Mouse (Mus musculus) hindbrain, embryonic 10.5 days (tissue): Measurements from ENCODE around the gene Tnfsf13. TPM values are rescaled to one million over a fixed set of nuclear protein-coding genes. Genes with fewer than 3 reads are reported as not detected.

Experiments used
- DNase-seq: peaks from one replicate; pipeline ENCODE4 v3.0.0-alpha.2; 2017; ENCODE audit warnings: low spot score
- H3K27ac ChIP-seq: fragments of 300-500 bp; sonication (generic); 2 replicates; pipeline ENCODE4 v1.5.1; 2016; ENCODE audit warnings: mild to moderate bottlenecking, moderate library complexity
- H3K27me3 ChIP-seq: fragments of 300-500 bp; sonication (generic); 2 replicates; pipeline ENCODE4 v1.6.1; 2016; ENCODE audit warnings: mild to moderate bottlenecking; ENCODE audit not compliant: poor library complexity, insufficient read depth, severe bottlenecking
- H3K36me3 ChIP-seq: fragments of 300-500 bp; sonication (generic); 2 replicates; pipeline ENCODE4 v1.6.1; 2016; ENCODE audit warnings: mild to moderate bottlenecking, moderate library complexity
- H3K4me1 ChIP-seq: fragments of 300-500 bp; sonication (generic); replicated peaks from 2 replicates; pipeline ENCODE4 v1.6.1; 2016; ENCODE audit warnings: mild to moderate bottlenecking
- H3K4me3 ChIP-seq: fragments of 300-500 bp; sonication (generic); 2 replicates; pipeline ENCODE4 v1.5.1; 2016; ENCODE audit warnings: mild to moderate bottlenecking, moderate library complexity
- H3K9me3 ChIP-seq: fragments of 300-500 bp; sonication (generic); 2 replicates; pipeline ENCODE4 v1.6.1; 2016; ENCODE audit warnings: mild to moderate bottlenecking, moderate library complexity
- WGBS: fragments of 180-500 bp; shearing (Covaris S2); methylation state at CpG from one replicate; pipeline ENCODE4 v1.1.7; 2016; 5-methylcytosine and 5-hydroxymethylcytosine counted together
- polyA plus RNA-seq: library from polyadenylated mRNA; unstranded; fragments of >200 nt; fragmentation: Nextera tagmentation; extraction: Ambion mirVana; gene quantifications from 2 replicates; pipeline ENCODE4 v1.2.1, GENCODE M21; 2016

Gene Tnfsf13
- polyA plus RNA-seq, 1 experiment from 2014 or later, result 0.30 TPM

DNA sequence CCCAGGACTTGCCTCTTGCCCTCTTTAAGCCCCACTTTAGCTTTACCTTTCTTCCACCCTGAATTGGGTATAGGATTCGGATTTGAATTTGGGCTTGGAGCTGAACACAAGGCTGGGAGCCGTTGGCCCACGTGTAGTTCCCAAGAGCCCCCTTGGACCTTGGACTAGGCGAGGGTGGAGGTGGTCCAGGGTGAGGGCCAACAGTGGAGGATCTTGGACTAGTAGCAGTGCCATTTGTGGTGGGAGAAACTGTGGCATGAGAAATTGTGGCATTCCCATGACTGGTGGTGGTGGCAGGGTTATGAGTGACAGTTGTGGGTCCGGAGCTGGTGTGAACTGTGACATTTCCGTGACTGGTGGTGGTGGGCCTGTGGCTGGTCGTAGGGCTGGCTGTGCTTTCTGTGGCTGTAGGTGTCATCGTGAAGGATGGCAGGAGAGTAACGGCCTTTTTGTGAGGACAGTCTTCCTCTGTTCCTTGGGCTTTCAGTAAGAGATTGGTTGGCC, 20.1 kb downstream of the Tnfsf13 start:
- 87% methylated on average over 9 of the region's 9 CpGs for WGBS
- peak overlapping the region; percentile 20 for H3K4me3 ChIP-seq
- no peak for DNase-seq
- H3K9me3 ChIP-seq, result no peaks in the 10 kb centered on the region
- peaks cover 41% of the 10 kb centered on the region for H3K4me1 ChIP-seq
- H3K27ac ChIP-seq, result no peak overlapping the region
- H3K36me3 ChIP-seq, result peaks cover 70% of the 10 kb centered on the region
- H3K27me3 ChIP-seq, result no peaks in the 10 kb centered on the region

DNA sequence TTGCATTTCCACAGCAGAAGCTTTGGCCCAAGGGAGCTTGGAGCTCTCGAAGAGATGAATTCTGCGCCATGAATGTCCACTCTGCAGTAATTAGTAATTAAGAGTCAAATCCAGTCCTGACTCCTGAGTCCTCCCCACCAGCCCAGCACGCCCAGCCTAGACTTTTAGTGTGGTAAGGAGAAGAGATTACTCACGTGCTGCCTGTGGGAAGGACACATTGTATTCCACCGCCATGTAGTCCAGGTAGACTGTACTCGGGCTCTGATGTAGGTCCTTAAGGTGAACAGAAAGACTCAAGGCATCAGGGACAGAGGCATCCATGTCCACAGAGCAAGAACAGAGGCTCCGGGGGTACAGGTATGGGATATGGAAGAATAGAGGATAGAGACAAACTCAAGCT, 20.7 kb downstream of the Tnfsf13 start:
- Histone ChIP-seq H3K27ac (no peak overlapping the region), H3K9me3 (no peaks in the 10 kb centered on the region), H3K36me3 (peaks cover 70% of the 10 kb centered on the region), H3K27me3 (no peaks in the 10 kb centered on the region), H3K4me1 (peaks cover 34% of the 10 kb centered on the region), H3K4me3 (peak overlapping the region; percentile 21)
- WGBS, result 94% methylated on average over 7 of the region's 7 CpGs
- no peak for DNase-seq

DNA sequence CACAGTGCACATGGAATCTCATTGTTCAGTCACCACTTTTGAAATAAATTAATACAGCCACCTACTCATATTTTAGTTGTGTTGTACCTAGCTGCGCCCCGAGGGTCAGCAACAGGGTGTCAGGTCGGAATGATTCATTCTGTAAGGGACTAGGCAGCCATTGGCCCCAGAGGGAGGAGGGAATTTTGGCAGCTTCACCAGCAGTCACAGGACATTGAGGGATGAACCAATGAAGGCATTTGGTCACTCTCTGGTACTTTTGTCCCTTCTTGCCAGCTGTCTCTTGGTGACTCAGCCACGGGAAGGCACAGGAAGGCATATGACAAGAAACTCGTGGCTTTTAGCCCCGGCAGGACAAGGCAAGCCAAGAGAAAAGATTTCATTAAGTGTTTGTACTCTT, 21.8 kb downstream of the Tnfsf13 start:
- 90% methylated on average over 6 of the region's 6 CpGs for WGBS
- Histone ChIP-seq H3K27ac (peak overlapping the region; percentile 95), H3K4me1 (peaks cover 26% of the 10 kb centered on the region), H3K27me3 (no peaks in the 10 kb centered on the region), H3K4me3 (no peak overlapping the region), H3K9me3 (no peaks in the 10 kb centered on the region), H3K36me3 (peaks cover 69% of the 10 kb centered on the region)
- DNase-seq, result no peak

DNA sequence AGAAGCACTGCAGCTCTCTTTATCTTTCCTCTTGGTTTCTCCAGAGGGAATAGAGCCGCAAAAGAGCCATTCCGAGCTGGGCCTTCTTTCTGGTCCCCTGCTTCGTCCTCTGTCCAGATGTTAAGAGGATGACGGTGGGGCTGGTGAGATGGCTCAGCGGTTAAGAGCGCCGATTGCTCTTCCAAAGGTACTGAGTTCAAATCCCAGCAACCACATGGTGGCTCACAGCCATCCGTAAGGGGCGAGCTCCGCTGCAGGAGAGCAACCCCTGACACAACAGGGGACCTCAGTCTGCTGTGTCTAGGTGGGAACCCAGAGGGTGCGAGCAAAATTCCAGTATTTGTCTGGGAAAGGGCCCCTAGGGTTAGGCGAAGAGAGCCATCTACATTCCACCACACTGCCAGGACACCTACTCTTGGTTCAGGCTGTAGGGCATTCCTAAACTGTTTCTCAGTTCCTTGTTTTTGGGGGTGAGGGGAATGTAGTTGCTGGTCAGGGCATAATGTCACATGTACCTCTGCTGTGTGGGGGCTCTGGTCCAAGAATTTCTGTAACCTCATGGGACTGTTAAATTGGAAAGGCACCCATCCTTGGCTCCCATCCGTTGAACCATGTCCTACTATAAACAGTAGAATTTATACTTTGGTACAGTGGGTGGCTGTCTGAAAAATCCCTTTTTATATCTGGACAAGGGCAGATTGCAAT, 22.5 kb downstream of the Tnfsf13 start:
- Histone ChIP-seq H3K4me3 (peak overlapping the region; percentile 60), H3K36me3 (peaks cover 69% of the 10 kb centered on the region), H3K27me3 (no peaks in the 10 kb centered on the region), H3K27ac (peak overlapping the region; percentile 95), H3K4me1 (peaks cover 26% of the 10 kb centered on the region), H3K9me3 (no peaks in the 10 kb centered on the region)
- 67% methylated on average over 13 of the region's 13 CpGs for WGBS
- no peak for DNase-seq

DNA sequence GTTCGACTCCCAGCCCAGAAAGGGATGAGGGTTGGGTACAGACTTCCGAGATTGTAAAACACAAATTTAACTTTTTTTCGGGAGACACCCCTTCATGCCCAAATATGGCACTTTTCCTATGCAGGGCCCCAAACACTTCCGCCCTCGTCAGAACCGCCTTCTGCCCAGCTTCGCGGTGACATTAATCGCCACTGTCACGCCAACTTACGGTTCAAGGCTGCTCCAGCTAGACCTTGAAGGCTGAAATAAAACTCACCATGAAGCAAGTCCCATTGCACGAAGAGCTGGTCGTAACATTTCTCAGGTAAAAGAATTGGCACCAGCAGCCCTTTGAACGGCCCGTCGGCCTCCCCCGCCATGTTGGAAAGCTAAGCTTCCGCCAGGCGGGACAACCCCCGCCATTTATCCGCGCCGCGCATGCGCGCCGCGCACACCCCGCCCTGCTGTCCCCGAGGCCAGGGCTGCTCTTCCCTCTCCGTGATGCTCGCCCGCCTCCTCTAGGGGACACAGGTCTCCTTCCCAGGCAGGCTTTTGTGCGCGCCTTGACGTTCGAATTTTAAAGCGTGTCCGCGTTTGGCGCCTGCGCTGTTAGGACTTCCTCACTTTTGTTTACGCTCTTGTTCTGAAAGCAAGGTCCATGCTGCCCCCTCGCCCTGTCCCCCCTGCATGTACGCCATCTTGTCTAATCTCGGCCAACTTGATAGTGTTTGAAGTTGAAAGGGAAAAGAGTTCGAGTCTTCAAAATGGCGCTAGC, 23.2 kb downstream of the Tnfsf13 start, which contains the start of gene Mpdu1:
Mpdu1 (minus strand) TSS at position 430 of the 754 bp plus-strand sequence.
- peaks cover 29% of the 10 kb centered on the region for H3K4me1 ChIP-seq
- WGBS, result under 1% methylated on average over 48 of the region's 48 CpGs
- H3K36me3 ChIP-seq, result peaks cover 69% of the 10 kb centered on the region
- no peaks in the 10 kb centered on the region for H3K9me3 ChIP-seq
- peak within 1 kb of the TSS; percentile 60 for H3K4me3 ChIP-seq
- no peaks in the 10 kb centered on the region for H3K27me3 ChIP-seq
- peak; percentile 97 for DNase-seq
- H3K27ac ChIP-seq, result peak within 1 kb of the TSS; percentile 95

DNA sequence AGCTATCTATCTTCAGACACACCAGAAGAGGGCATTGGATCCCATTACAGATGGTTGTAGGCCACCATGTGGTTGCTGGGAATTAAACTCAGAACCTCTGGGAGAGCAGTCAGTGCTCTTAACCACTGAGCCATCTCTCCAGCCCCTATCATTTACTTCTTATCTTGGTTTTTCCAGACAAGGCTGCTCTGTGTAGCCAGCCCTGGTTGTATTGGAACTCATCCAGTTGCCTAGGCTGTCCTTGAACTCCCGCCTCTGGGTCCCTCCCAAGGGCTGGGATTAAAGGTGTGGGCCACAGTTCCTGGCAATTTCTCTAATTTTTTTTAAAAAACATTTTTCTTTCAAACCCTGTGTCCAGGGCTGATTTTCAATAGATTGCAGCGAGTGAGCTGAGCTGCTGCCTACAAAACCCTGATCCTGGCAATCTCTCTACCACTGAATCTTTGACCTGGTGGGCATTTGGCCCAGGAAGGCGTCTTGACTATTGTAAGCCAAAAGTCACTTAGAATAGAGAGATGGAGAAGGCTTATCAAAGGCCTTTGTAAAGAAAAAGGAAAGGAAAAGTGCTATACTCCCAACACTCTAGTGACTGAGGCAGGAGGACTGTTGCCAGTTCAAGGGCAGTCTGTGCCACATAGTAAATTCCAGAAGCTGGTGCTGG, 24.2 kb downstream of the Tnfsf13 start:
- peak overlapping the region; percentile 95 for H3K27ac ChIP-seq
- H3K27me3 ChIP-seq, result no peaks in the 10 kb centered on the region
- peaks cover 37% of the 10 kb centered on the region for H3K4me1 ChIP-seq
- WGBS, result 82% methylated on average over 3 of the region's 3 CpGs
- H3K36me3 ChIP-seq, result peaks cover 71% of the 10 kb centered on the region
- H3K4me3 ChIP-seq, result peak overlapping the region; percentile 60
- H3K9me3 ChIP-seq, result no peaks in the 10 kb centered on the region
- DNase-seq, result no peak

DNA sequence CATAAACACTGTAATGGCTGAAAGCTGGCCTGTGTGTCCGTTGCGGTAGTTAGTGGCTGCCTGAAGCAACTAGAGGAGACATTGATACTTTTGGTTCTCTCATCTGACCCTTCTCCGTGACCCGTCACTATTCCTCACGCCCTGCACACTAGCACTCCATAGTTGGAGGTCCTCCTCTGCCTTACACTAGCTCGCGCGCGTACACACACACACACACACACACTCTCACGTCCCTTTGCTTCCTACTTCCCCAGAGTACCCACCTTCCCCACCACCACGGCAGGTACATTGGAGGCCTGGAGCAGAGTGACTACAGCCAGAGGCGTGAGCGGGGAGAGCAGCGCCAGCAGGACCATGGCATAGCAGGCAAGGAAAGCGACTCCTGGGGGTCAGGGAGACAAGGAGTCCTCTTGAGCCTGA, 28.1 kb downstream of the Tnfsf13 start:
- H3K4me1 ChIP-seq, result peaks cover 46% of the 10 kb centered on the region
- H3K27ac ChIP-seq, result no peak overlapping the region
- 85% methylated on average over 15 of the region's 15 CpGs for WGBS
- no peak for DNase-seq
- H3K27me3 ChIP-seq, result no peaks in the 10 kb centered on the region
- H3K4me3 ChIP-seq, result no peak overlapping the region
- no peaks in the 10 kb centered on the region for H3K9me3 ChIP-seq
- H3K36me3 ChIP-seq, result peaks cover 77% of the 10 kb centered on the region

DNA sequence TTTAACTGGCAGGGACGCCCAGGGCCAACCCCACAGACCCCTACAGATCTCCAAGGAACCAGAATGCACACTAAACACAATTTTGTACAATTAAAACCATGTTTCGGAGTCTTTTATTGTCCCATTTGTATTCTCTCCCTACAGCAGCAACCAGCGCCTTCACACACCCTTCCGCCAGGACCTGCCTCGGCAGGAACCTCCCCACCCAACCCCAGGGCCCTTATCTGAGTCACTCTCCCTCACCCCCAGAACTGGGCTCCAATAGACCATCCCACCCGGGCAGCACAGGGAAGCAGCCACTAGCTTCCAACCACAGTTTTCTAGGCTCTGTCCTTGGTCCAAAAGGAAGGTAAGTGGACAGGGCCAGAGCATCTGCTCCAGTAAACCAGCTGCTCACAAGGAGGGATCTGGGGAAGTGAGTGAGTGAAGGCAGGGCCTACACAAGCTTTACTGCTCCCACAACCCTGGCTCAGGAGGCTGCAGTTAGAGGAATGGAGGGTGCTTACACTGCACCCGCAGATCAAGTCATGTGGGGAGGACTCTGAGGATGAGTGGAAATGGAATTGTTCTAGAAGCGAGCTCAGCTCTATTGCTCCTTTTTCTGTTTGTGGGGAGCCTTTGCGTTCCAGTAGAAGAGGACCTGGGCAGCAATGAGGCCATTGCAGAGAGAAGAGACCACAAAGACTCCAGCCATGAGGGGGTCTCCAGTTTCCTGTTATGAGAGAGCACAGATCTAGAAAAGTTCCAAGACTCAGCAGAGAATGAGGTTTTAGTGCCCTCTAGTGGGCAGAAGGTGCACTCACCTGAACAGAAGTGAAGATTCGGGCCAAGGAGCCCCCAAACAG, 28.7 kb downstream of the Tnfsf13 start:
- Histone ChIP-seq H3K27ac (peak overlapping the region; percentile 66), H3K27me3 (no peaks in the 10 kb centered on the region), H3K9me3 (no peaks in the 10 kb centered on the region), H3K4me1 (peaks cover 45% of the 10 kb centered on the region), H3K36me3 (peaks cover 84% of the 10 kb centered on the region), H3K4me3 (no peak overlapping the region)
- 81% methylated on average over 10 of the region's 10 CpGs for WGBS
- DNase-seq, result peak; percentile 61

DNA sequence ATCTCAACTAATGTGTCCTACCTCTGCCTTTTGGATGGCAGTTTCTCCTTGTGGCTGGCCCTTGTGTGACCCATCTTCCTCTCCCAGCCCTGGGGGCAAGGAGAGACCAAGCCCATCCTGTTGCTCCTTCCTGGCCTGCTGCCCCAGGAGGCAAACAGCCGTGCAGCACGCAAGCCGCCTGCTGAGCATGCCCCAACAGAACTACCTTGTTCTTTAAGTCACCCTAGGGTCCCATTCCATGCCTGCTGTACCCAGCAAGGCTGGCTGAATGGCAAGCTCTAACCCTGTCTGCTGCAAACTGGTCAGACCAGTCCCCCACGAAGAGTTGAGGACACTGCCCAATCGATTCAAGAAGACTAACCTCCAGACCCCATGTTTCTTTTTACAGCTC, 29.5 kb downstream of the Tnfsf13 start:
- peaks cover 91% of the 10 kb centered on the region for H3K36me3 ChIP-seq
- DNase-seq, result no peak
- no peaks in the 10 kb centered on the region for H3K27me3 ChIP-seq
- H3K9me3 ChIP-seq, result no peaks in the 10 kb centered on the region
- H3K4me3 ChIP-seq, result 0 out of 2 replicates have a peak overlapping the region, but pooled peaks have one; percentile 9
- peaks cover 37% of the 10 kb centered on the region for H3K4me1 ChIP-seq
- peak overlapping the region; percentile 66 for H3K27ac ChIP-seq
- 81% methylated on average over 5 of the region's 5 CpGs for WGBS

DNA sequence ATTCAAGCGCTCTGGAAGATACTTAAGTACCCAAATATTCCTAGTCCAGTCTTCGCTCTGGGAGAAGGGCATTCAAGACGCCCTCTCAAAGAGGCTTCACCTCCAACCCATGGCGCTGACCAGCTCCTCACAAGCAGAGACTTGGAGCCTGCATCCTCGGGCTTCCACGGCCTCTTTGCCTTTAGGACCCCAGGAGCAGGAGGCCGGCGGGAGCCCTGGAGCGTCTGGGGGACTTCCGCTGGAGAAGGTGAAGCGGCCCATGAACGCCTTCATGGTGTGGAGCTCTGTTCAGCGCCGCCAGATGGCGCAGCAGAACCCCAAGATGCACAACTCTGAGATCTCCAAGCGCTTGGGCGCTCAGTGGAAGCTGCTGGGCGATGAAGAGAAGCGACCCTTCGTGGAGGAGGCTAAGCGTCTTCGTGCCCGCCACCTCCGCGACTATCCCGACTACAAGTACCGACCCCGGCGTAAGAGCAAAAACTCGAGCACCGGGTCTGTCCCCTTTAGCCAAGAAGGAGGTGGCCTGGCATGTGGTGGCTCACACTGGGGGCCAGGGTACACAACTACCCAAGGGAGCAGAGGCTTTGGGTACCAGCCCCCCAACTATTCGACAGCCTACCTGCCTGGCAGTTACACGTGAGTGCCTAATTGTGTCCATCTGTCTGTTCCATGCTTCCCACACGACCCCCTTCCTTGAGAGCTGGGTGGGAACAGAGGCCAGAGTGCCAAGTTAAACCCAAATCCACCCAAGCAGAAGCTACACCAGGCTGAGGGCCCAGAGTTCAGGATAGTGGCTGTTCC, 30.1 kb downstream of the Tnfsf13 start, which contains the start of gene Sox15:
Sox15 (plus strand) TSS at position 51 of the 801 bp plus-strand sequence.
- 23% methylated on average over 34 of the region's 34 CpGs for WGBS
- H3K4me1 ChIP-seq, result peaks cover 34% of the 10 kb centered on the region
- peaks cover 97% of the 10 kb centered on the region for H3K36me3 ChIP-seq
- DNase-seq, result peak; percentile 78
- no peaks in the 10 kb centered on the region for H3K27me3 ChIP-seq
- H3K27ac ChIP-seq, result peak within 1 kb of the TSS; percentile 66
- H3K4me3 ChIP-seq, result peak within 1 kb of the TSS; percentile 12; the same call in 1 of the 2 replicates
- no peaks in the 10 kb centered on the region for H3K9me3 ChIP-seq

DNA sequence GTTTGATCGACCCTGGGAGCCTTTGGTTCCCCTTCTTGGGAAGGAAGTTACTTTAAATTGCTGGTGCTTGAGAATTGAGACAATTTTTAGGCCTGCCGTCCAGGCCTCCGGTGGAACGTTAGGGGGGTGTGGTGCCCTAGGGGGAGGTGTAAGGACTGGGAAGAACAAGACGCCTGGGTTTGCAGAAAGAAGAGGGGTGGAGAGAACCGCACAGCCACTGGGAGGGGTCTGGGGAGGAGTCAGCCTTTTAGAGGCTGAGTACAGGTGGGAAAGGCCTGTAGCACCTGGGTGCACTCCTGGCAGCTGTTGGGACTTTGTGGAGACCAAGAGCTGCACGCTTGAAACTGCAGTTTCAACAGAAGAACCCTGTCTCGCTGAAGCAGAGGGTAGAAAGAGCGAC, 30.8 kb downstream of the Tnfsf13 start:
- 49% methylated on average over 9 of the region's 9 CpGs for WGBS

More for the DNA sequence above, 30.8 kb downstream of the Tnfsf13 start:
- Histone ChIP-seq H3K4me1 (peaks cover 34% of the 10 kb centered on the region), H3K27ac (0 out of 2 replicates have a peak overlapping the region, but pooled peaks have one; percentile 66), H3K27me3 (no peaks in the 10 kb centered on the region), H3K9me3 (no peaks in the 10 kb centered on the region), H3K4me3 (no peak overlapping the region), H3K36me3 (peaks cover 97% of the 10 kb centered on the region)
- DNase-seq, result no peak
